Comparison of ENCODE assay signal across 16 mouse cellular contexts in genomic region chr13:49706032-49706690, GRCm38 (mm10). TPM values are rescaled to one million over a fixed set of nuclear protein-coding genes. Genes with fewer than 3 reads are reported as not detected.
DNase-seq lines count a peak whose midpoint lies in the region; ATAC-seq and TF ChIP-seq lines count a peak whose summit lies in the region.
"Had no signal": no experiment of that assay in that cellular context is flagged by ENCODE, and none has a peak within 500 bp of the region (broad histone marks: within the 10 kb centered on the region; RNA-seq: fewer than 3 reads in every experiment).

No protein-coding gene starts in this region.

- TF ChIP-seq EP300 in ES-Bruce4 (IDR thresholded peaks at IDR 0.05; ENCODE audit: insufficient read depth, low read depth, low read length): no peak

- DNase-seq in embryo, embryonic 10.5 days (ENCODE audit: low spot score): peak; percentile 14
- DNase-seq in embryo, embryonic 10 days (ENCODE audit: low spot score): no peak
- peak; percentile 69 for DNase-seq in forebrain, embryonic 14.5 days (ENCODE audit: low spot score)
- DNase-seq in frontal cortex, postnatal 25 days (ENCODE audit: low spot score in 2 of 2): no peak
- DNase-seq in adrenal gland, postnatal 25 days: no peak
- DNase-seq in adrenal gland, adult (ENCODE audit: inconsistent age in 2 of 2, low spot score in 1 of 2): no peak
- DNase-seq: cerebellum, adult 11-12 months; heart, adult 11 months; lung, adult 18-20 months; lung, postnatal 4 days; right cerebral cortex, postnatal 25 days; thymus, adult 18-20 months had no signal

- H3K9ac ChIP-seq in ES-Bruce4 (ENCODE audit: low read depth, poor library complexity, severe bottlenecking): no peak overlapping the region
- H3K9ac ChIP-seq in forebrain, embryonic 14.5 days (ENCODE audit: low read length): no peak overlapping the region
- H3K9ac ChIP-seq in hindbrain, embryonic 16.5 days (ENCODE audit: low read depth, low read length): no peak overlapping the region
- H3K9ac ChIP-seq: embryonic facial prominence, embryonic 15.5 days; limb, embryonic 15.5 days had no signal

- peak overlapping the region; percentile 46 for H3K27ac ChIP-seq in ES-Bruce4 (ENCODE audit: insufficient read depth, low read length)
- peak overlapping the region; percentile 28; the same call in 1 of the 2 replicates for H3K27ac ChIP-seq in forebrain, embryonic 14.5 days (ENCODE audit: low read depth, low read length)
- no peak overlapping the region for H3K27ac ChIP-seq in hindbrain, embryonic 16.5 days (ENCODE audit: low read depth, low read length)
- H3K27ac ChIP-seq: embryonic facial prominence, embryonic 15.5 days; limb, embryonic 15.5 days had no signal

- H3K4me2 ChIP-seq in forebrain, embryonic 14.5 days (ENCODE audit: low read length): no peak overlapping the region
- no peak overlapping the region for H3K4me2 ChIP-seq in hindbrain, embryonic 16.5 days (ENCODE audit: low read length)
- H3K4me2 ChIP-seq: embryonic facial prominence, embryonic 15.5 days; limb, embryonic 15.5 days had no signal

- no peaks in the 10 kb centered on the region for H3K9me3 ChIP-seq in ES-Bruce4 (replicated peaks; ENCODE audit: control insufficient read depth, insufficient read depth, low read length, poor library complexity, severe bottlenecking)
- no peaks in the 10 kb centered on the region for H3K9me3 ChIP-seq in forebrain, embryonic 14.5 days (replicated peaks; ENCODE audit: control insufficient read depth, low read length)
- H3K9me3 ChIP-seq in hindbrain, embryonic 16.5 days (ENCODE audit: control insufficient read depth, low read length): no peaks in the 10 kb centered on the region
- H3K9me3 ChIP-seq: embryonic facial prominence, embryonic 15.5 days; limb, embryonic 15.5 days had no signal

- TF ChIP-seq CTCF in ES-Bruce4 (IDR thresholded peaks at IDR 0.05; ENCODE audit: low read depth, low read length): no peak

- ATAC-seq in forebrain, embryonic 14.5 days: peak; percentile 77
- peak; percentile 37; the same call in 1 of the 2 replicates for ATAC-seq in hindbrain, embryonic 16.5 days

- H3K27me3 ChIP-seq in ES-Bruce4 (ENCODE audit: control insufficient read depth, insufficient read depth, low read length, poor library complexity, severe bottlenecking): no peaks in the 10 kb centered on the region
- H3K27me3 ChIP-seq in forebrain, embryonic 14.5 days (replicated peaks; ENCODE audit: control insufficient read depth, insufficient read depth, low read length): no peaks in the 10 kb centered on the region
- no peaks in the 10 kb centered on the region for H3K27me3 ChIP-seq in hindbrain, embryonic 16.5 days (replicated peaks; ENCODE audit: control insufficient read depth, insufficient read depth, low read length)
- H3K27me3 ChIP-seq: embryonic facial prominence, embryonic 15.5 days; limb, embryonic 15.5 days had no signal

- no peak for TF ChIP-seq POLR2A in ES-Bruce4 (IDR thresholded peaks at IDR 0.05; ENCODE audit: insufficient read depth, low read length)

- WGBS in forebrain, embryonic 14.5 days: 48% methylated on average over 3 of the region's 3 CpGs
- WGBS in hindbrain, embryonic 16.5 days: 33% methylated on average over 3 of the region's 3 CpGs

- H3K36me3 ChIP-seq in ES-Bruce4 (ENCODE audit: control insufficient read depth, insufficient read depth, low read length, poor library complexity, severe bottlenecking): peaks cover 88% of the 10 kb centered on the region
- peaks cover 95% of the 10 kb centered on the region for H3K36me3 ChIP-seq in forebrain, embryonic 14.5 days (ENCODE audit: control insufficient read depth, insufficient read depth, low read length)
- peaks cover 40% of the 10 kb centered on the region for H3K36me3 ChIP-seq in hindbrain, embryonic 16.5 days (ENCODE audit: control insufficient read depth, insufficient read depth, low read length)

- H3K4me3 ChIP-seq in ES-Bruce4 (ENCODE audit: low read depth, low read length): no peak overlapping the region
- no peak overlapping the region for H3K4me3 ChIP-seq in forebrain, embryonic 14.5 days (ENCODE audit: low read depth, low read length)
- no peak overlapping the region for H3K4me3 ChIP-seq in hindbrain, embryonic 16.5 days (ENCODE audit: low read length)
- H3K4me3 ChIP-seq: embryonic facial prominence, embryonic 15.5 days; limb, embryonic 15.5 days had no signal

- H3K4me1 ChIP-seq in ES-Bruce4 (ENCODE audit: control insufficient read depth, insufficient read depth, low read length): peaks cover 9% of the 10 kb centered on the region
- peaks cover 4% of the 10 kb centered on the region; the same call in 1 of the 2 replicates for H3K4me1 ChIP-seq in forebrain, embryonic 14.5 days (ENCODE audit: control insufficient read depth, insufficient read depth, low read length)
- no peaks in the 10 kb centered on the region for H3K4me1 ChIP-seq in hindbrain, embryonic 16.5 days (ENCODE audit: control insufficient read depth, insufficient read depth, low read depth, low read length)
- H3K4me1 ChIP-seq: embryonic facial prominence, embryonic 15.5 days; limb, embryonic 15.5 days had no signal

RNA-seq across cellular contexts. Expression of gene Iars, which starts 24.3 kb away (rescaled TPM):
- polyA plus RNA-seq in ES-Bruce4 (2011; ENCODE audit: insufficient read depth, insufficient read length, low read depth, missing spikeins): 263 and 268 TPM in 2 replicates
- polyA plus RNA-seq in forebrain, embryonic 14.5 days (2014; fragmentation: Nextera tagmentation; extraction: Ambion mirVana): 48.8 and 56.8 TPM in 2 replicates
- polyA plus RNA-seq in hindbrain, embryonic 16.5 days (2015; fragmentation: Nextera tagmentation; extraction: Ambion mirVana): 47.3 and 54.2 TPM in 2 replicates
- total RNA-seq in adrenal gland, postnatal 25 days (2021): 61.1 and 71.0 TPM in 2 replicates

RNA-seq across cellular contexts. Expression of gene Nol8, which starts 53.3 kb away (rescaled TPM):
- polyA plus RNA-seq in ES-Bruce4 (2011; ENCODE audit: insufficient read depth, insufficient read length, low read depth, missing spikeins): 52.0 and 58.4 TPM in 2 replicates
- 22.4 and 23.6 TPM in 2 replicates for polyA plus RNA-seq in forebrain, embryonic 14.5 days (2014; fragmentation: Nextera tagmentation; extraction: Ambion mirVana)
- polyA plus RNA-seq in hindbrain, embryonic 16.5 days (2015; fragmentation: Nextera tagmentation; extraction: Ambion mirVana): 13.2 and 14.7 TPM in 2 replicates
- 18.8 and 25.6 TPM in 2 replicates for total RNA-seq in adrenal gland, postnatal 25 days (2021)

RNA-seq across cellular contexts. Expression of gene Cenpp, which starts 53.6 kb away (rescaled TPM):
- 25.6 and 27.2 TPM in 2 replicates for polyA plus RNA-seq in ES-Bruce4 (2011; ENCODE audit: insufficient read depth, insufficient read length, low read depth, missing spikeins)
- polyA plus RNA-seq in forebrain, embryonic 14.5 days (2014; fragmentation: Nextera tagmentation; extraction: Ambion mirVana): 17.0 and 20.0 TPM in 2 replicates
- polyA plus RNA-seq in hindbrain, embryonic 16.5 days (2015; fragmentation: Nextera tagmentation; extraction: Ambion mirVana): 5.7 and 7.9 TPM in 2 replicates
- 2.9 and 4.7 TPM in 2 replicates for total RNA-seq in adrenal gland, postnatal 25 days (2021)

Comparison
In these comparisons a context has a peak if more than half of its experiments do, and no peak if none do; other contexts are left out.
1. DNase-seq: peak in embryo, embryonic 10.5 days (single experiment) and forebrain, embryonic 14.5 days (single experiment); none in embryo, embryonic 10 days (single experiment), frontal cortex, postnatal 25 days (0 of 2), adrenal gland, postnatal 25 days (single experiment) and adrenal gland, adult (0 of 2).